Comparison of ENCODE assay signal across 11 mouse cellular contexts in genomic region chr7:66442501-66443369, GRCm38 (mm10). TPM values are rescaled to one million over a fixed set of nuclear protein-coding genes. Genes with fewer than 3 reads are reported as not detected.
DNase-seq lines count a peak whose midpoint lies in the region; ATAC-seq lines count a peak whose summit lies in the region.
"Had no signal": no experiment of that assay in that cellular context is flagged by ENCODE, and none has a peak within 500 bp of the region (broad histone marks: within the 10 kb centered on the region; RNA-seq: fewer than 3 reads in every experiment).

No protein-coding gene starts in this region.

- H3K36me3 ChIP-seq in hindbrain, embryonic 16.5 days (ENCODE audit: control insufficient read depth, insufficient read depth, low read length): no peaks in the 10 kb centered on the region
- no peaks in the 10 kb centered on the region for H3K36me3 ChIP-seq in hindbrain, embryonic 11.5 days (ENCODE audit: control insufficient read depth, insufficient read depth, low read length)
- H3K36me3 ChIP-seq in embryonic facial prominence, embryonic 15.5 days: no peaks in the 10 kb centered on the region
- no peaks in the 10 kb centered on the region for H3K36me3 ChIP-seq in limb, embryonic 15.5 days
- H3K36me3 ChIP-seq: neural tube, embryonic 15.5 days had no signal

- H3K4me3 ChIP-seq in hindbrain, embryonic 16.5 days (ENCODE audit: low read length): no peak overlapping the region
- H3K4me3 ChIP-seq in hindbrain, embryonic 11.5 days (ENCODE audit: low read depth, low read length): no peak overlapping the region
- no peak overlapping the region for H3K4me3 ChIP-seq in embryonic facial prominence, embryonic 15.5 days (replicated peaks)
- no peak overlapping the region for H3K4me3 ChIP-seq in limb, embryonic 15.5 days
- H3K4me3 ChIP-seq: heart, adult 2 months; neural tube, embryonic 15.5 days had no signal

- no peak overlapping the region for H3K9ac ChIP-seq in hindbrain, embryonic 16.5 days (ENCODE audit: low read depth, low read length)
- no peak overlapping the region for H3K9ac ChIP-seq in hindbrain, embryonic 11.5 days (ENCODE audit: low read depth, low read length)
- H3K9ac ChIP-seq in embryonic facial prominence, embryonic 15.5 days: no peak overlapping the region
- H3K9ac ChIP-seq in limb, embryonic 15.5 days: no peak overlapping the region
- H3K9ac ChIP-seq: neural tube, embryonic 15.5 days had no signal

- 0 out of 2 replicates have a peak, but pooled peaks have one; percentile 63 for ATAC-seq in hindbrain, embryonic 16.5 days
- no peak for ATAC-seq in hindbrain, embryonic 11.5 days (ENCODE audit: low FRiP score)
- peak; percentile 88 for ATAC-seq in embryonic facial prominence, embryonic 15.5 days (ENCODE audit: insufficient number of reproducible peaks, low FRiP score, low TSS enrichment, low read depth)
- ATAC-seq in limb, embryonic 15.5 days (ENCODE audit: insufficient number of reproducible peaks, low FRiP score, low TSS enrichment, low read depth): no peak
- no peak for ATAC-seq in megakaryocyte-erythroid progenitor cell, adult 5-6 weeks (replicated peaks; ENCODE audit: low FRiP score, low TSS enrichment, poor library complexity, severe bottlenecking)

- H3K4me1 ChIP-seq in hindbrain, embryonic 16.5 days (ENCODE audit: control insufficient read depth, insufficient read depth, low read depth, low read length): no peaks in the 10 kb centered on the region; the same call in 1 of the 2 replicates
- no peaks in the 10 kb centered on the region for H3K4me1 ChIP-seq in hindbrain, embryonic 11.5 days (replicated peaks; ENCODE audit: control insufficient read depth, insufficient read depth, low read length)
- peaks cover 38% of the 10 kb centered on the region for H3K4me1 ChIP-seq in embryonic facial prominence, embryonic 15.5 days
- peaks cover 35% of the 10 kb centered on the region for H3K4me1 ChIP-seq in limb, embryonic 15.5 days

- 58% methylated on average over 15 of the region's 15 CpGs for WGBS in hindbrain, embryonic 16.5 days
- 67% methylated on average over 15 of the region's 15 CpGs for WGBS in hindbrain, embryonic 11.5 days
- 34% methylated on average over 15 of the region's 15 CpGs for WGBS in embryonic facial prominence, embryonic 15.5 days
- WGBS in limb, embryonic 15.5 days: 28% methylated on average over 15 of the region's 15 CpGs

- DNase-seq in adrenal gland, adult 2 months: peak; percentile 30
- no peak for DNase-seq in adrenal gland, postnatal 4 days (ENCODE audit: low spot score in 2 of 2)
- DNase-seq in hindbrain, embryonic 11.5 days (ENCODE audit: low spot score): no peak
- no peak for DNase-seq in right cerebral cortex, postnatal 25 days

- no peak overlapping the region for H3K4me2 ChIP-seq in hindbrain, embryonic 16.5 days (ENCODE audit: low read length)
- H3K4me2 ChIP-seq in hindbrain, embryonic 11.5 days (replicated peaks; ENCODE audit: low read depth, low read length): no peak overlapping the region
- no peak overlapping the region for H3K4me2 ChIP-seq in embryonic facial prominence, embryonic 15.5 days (replicated peaks)
- H3K4me2 ChIP-seq in limb, embryonic 15.5 days: no peak overlapping the region
- H3K4me2 ChIP-seq: neural tube, embryonic 15.5 days had no signal

- no peak overlapping the region for H3K27ac ChIP-seq in hindbrain, embryonic 16.5 days (ENCODE audit: low read depth, low read length)
- H3K27ac ChIP-seq in hindbrain, embryonic 11.5 days (ENCODE audit: low read depth, low read length): no peak overlapping the region
- peak overlapping the region; percentile 79 for H3K27ac ChIP-seq in embryonic facial prominence, embryonic 15.5 days (replicated peaks)
- peak overlapping the region; percentile 67 for H3K27ac ChIP-seq in limb, embryonic 15.5 days
- H3K27ac ChIP-seq: heart, adult 2 months; macrophage; neural tube, embryonic 15.5 days had no signal

- no peaks in the 10 kb centered on the region for H3K27me3 ChIP-seq in hindbrain, embryonic 16.5 days (replicated peaks; ENCODE audit: control insufficient read depth, insufficient read depth, low read length)
- no peaks in the 10 kb centered on the region for H3K27me3 ChIP-seq in hindbrain, embryonic 11.5 days (ENCODE audit: control insufficient read depth, insufficient read depth, low read length)
- no peaks in the 10 kb centered on the region for H3K27me3 ChIP-seq in embryonic facial prominence, embryonic 15.5 days
- no peaks in the 10 kb centered on the region for H3K27me3 ChIP-seq in limb, embryonic 15.5 days
- H3K27me3 ChIP-seq: neural tube, embryonic 15.5 days had no signal

- no peaks in the 10 kb centered on the region for H3K9me3 ChIP-seq in hindbrain, embryonic 16.5 days (ENCODE audit: control insufficient read depth, low read length)
- no peaks in the 10 kb centered on the region for H3K9me3 ChIP-seq in hindbrain, embryonic 11.5 days (ENCODE audit: control insufficient read depth, low read length)
- no peaks in the 10 kb centered on the region for H3K9me3 ChIP-seq in embryonic facial prominence, embryonic 15.5 days (replicated peaks)
- no peaks in the 10 kb centered on the region for H3K9me3 ChIP-seq in limb, embryonic 15.5 days
- H3K9me3 ChIP-seq: neural tube, embryonic 15.5 days had no signal

RNA-seq across cellular contexts. Expression of gene Aldh1a3, which starts 15.4 kb away (rescaled TPM):
- total RNA-seq in adrenal gland, adult 2 months (2021): 10 to 100 TPM in 1 of 2 experiments, 1 to 10 TPM in 1; 6.2 to 14.6 TPM
- polyA plus RNA-seq in adrenal gland, adult 2 months (2012; rRNA removed): 3.2 and 4.5 TPM in 2 replicates
- total RNA-seq in adrenal gland, postnatal 4 days (2021): 10 to 100 TPM; 19.7 to 19.9 TPM
- polyA plus RNA-seq in hindbrain, embryonic 16.5 days (2015; fragmentation: Nextera tagmentation; extraction: Ambion mirVana): 2.5 and 3.2 TPM in 2 replicates
- 1.3 and 4.2 TPM in 2 replicates for polyA plus RNA-seq in hindbrain, embryonic 11.5 days (2014; fragmentation: Nextera tagmentation; extraction: Ambion mirVana)
- polyA plus RNA-seq in embryonic facial prominence, embryonic 15.5 days (2015; fragmentation: Nextera tagmentation; extraction: Ambion mirVana): 27.2 and 27.8 TPM in 2 replicates
- polyA plus RNA-seq in limb, embryonic 15.5 days (2015; fragmentation: Nextera tagmentation; extraction: Ambion mirVana): 9.4 TPM in 2 replicates
- total RNA-seq in megakaryocyte-erythroid progenitor cell, adult 5-6 weeks (2014; fragmentation: Nextera tagmentation): 0.89 and 2.5 TPM in 2 replicates
- 0.30 and 1.9 TPM in 2 replicates for total RNA-seq in megakaryocyte-erythroid progenitor cell, adult 5-6 weeks (2017)
- polyA plus RNA-seq: macrophage had no signal

RNA-seq across cellular contexts. Expression of gene Lrrk1, which starts 54.6 kb away (rescaled TPM):
- 10 to 100 TPM; 15.5 to 19.7 TPM for total RNA-seq in adrenal gland, adult 2 months (2021)
- polyA plus RNA-seq in adrenal gland, adult 2 months (2012; rRNA removed): 20.2 and 21.2 TPM in 2 replicates
- 10 to 100 TPM; 20.2 to 20.9 TPM for total RNA-seq in adrenal gland, postnatal 4 days (2021)
- polyA plus RNA-seq in hindbrain, embryonic 16.5 days (2015; fragmentation: Nextera tagmentation; extraction: Ambion mirVana): 3.0 and 4.5 TPM in 2 replicates
- polyA plus RNA-seq in hindbrain, embryonic 11.5 days (2014; fragmentation: Nextera tagmentation; extraction: Ambion mirVana): 2.9 and 3.2 TPM in 2 replicates
- polyA plus RNA-seq in embryonic facial prominence, embryonic 15.5 days (2015; fragmentation: Nextera tagmentation; extraction: Ambion mirVana): 16.9 TPM in 2 replicates
- 16.2 and 17.5 TPM in 2 replicates for polyA plus RNA-seq in limb, embryonic 15.5 days (2015; fragmentation: Nextera tagmentation; extraction: Ambion mirVana)
- total RNA-seq in megakaryocyte-erythroid progenitor cell, adult 5-6 weeks (2014; fragmentation: Nextera tagmentation): 14.7 and 18.4 TPM in 2 replicates
- total RNA-seq in megakaryocyte-erythroid progenitor cell, adult 5-6 weeks (2017): 7.2 and 19.7 TPM in 2 replicates

Comparison
In these comparisons a context has a peak if more than half of its experiments do, and no peak if none do; other contexts are left out.
1. ATAC-seq: peak in hindbrain, embryonic 16.5 days (single experiment) and embryonic facial prominence, embryonic 15.5 days (single experiment); none in hindbrain, embryonic 11.5 days (single experiment), limb, embryonic 15.5 days (single experiment) and megakaryocyte-erythroid progenitor cell, adult 5-6 weeks (single experiment).
2. H3K27ac ChIP-seq: peak in embryonic facial prominence, embryonic 15.5 days (single experiment) and limb, embryonic 15.5 days (single experiment); none in hindbrain, embryonic 16.5 days (single experiment) and hindbrain, embryonic 11.5 days (single experiment).